ENCODE assay signal across 7 mouse cellular contexts in genomic region chr7:66110636-66111112, GRCm38 (mm10). TPM values are rescaled to one million over a fixed set of nuclear protein-coding genes. Genes with fewer than 3 reads are reported as not detected.
DNase-seq lines count a peak whose midpoint lies in the region; ATAC-seq and TF ChIP-seq lines count a peak whose summit lies in the region.

No protein-coding gene starts in this region.

- H3K9ac ChIP-seq in heart, postnatal 0 days (replicated peaks; ENCODE audit: low read depth, low read length), result peak overlapping the region; percentile 79

- no peak for ATAC-seq in heart, postnatal 0 days (ENCODE audit: insufficient read depth, low read depth)

- H3K36me3 ChIP-seq in heart, postnatal 0 days (replicated peaks; ENCODE audit: control insufficient read depth, insufficient read depth, low read length), result no peaks in the 10 kb centered on the region

- H3K4me3 ChIP-seq in heart, postnatal 0 days (ENCODE audit: low read depth, low read length), result peak overlapping the region; percentile 80

- peaks cover 16% of the 10 kb centered on the region for H3K4me1 ChIP-seq in heart, postnatal 0 days (ENCODE audit: control insufficient read depth, insufficient read depth)

- TF ChIP-seq CTCF in brain, embryonic 14.5 days (IDR thresholded peaks at IDR 0.05; ENCODE audit: borderline replicate concordance, extremely low read depth, insufficient read depth, insufficient read length), result no peak
- TF ChIP-seq CTCF in heart, postnatal 0 days (IDR thresholded peaks at IDR 0.05; ENCODE audit: low read depth), result no peak

- DNase-seq in right cerebral cortex, postnatal 4 days, result peak; percentile 17
- no peak for DNase-seq in right cerebral cortex, postnatal 10 days (ENCODE audit: low spot score in 2 of 2)
- DNase-seq in brain, embryonic 14.5 days (ENCODE audit: low read depth), result peak; percentile 60
- no peak for DNase-seq in heart, postnatal 0 days (ENCODE audit: low spot score)
- peak; percentile 45 for DNase-seq in lung, postnatal 36 days
- DNase-seq in urinary bladder, postnatal 4 days (ENCODE audit: low spot score in 2 of 2), result no peak
- DNase-seq in cerebellum, adult 8-10 months, result no peak

- no peak for TF ChIP-seq POLR2A in brain, embryonic 14.5 days (IDR thresholded peaks at IDR 0.05; ENCODE audit: borderline replicate concordance, extremely low read depth, insufficient read depth, insufficient read length, poor library complexity, severe bottlenecking)

- H3K9me3 ChIP-seq in heart, postnatal 0 days (replicated peaks; ENCODE audit: control insufficient read depth, low read length), result no peaks in the 10 kb centered on the region

- peak overlapping the region; percentile 84 for H3K27ac ChIP-seq in heart, postnatal 0 days (ENCODE audit: low read depth)

- WGBS in heart, postnatal 0 days, result 6% methylated on average over 10 of the region's 10 CpGs

- no peak for TF ChIP-seq EP300 in heart, postnatal 0 days (IDR thresholded peaks at IDR 0.05; ENCODE audit: low read depth)

- no peaks in the 10 kb centered on the region for H3K27me3 ChIP-seq in heart, postnatal 0 days (ENCODE audit: control insufficient read depth, insufficient read depth, low read length)

- peak overlapping the region; percentile 82 for H3K4me2 ChIP-seq in heart, postnatal 0 days (ENCODE audit: low read depth, low read length)

RNA-seq across cellular contexts. Expression of gene Chsy1, which starts 1.4 kb away (rescaled TPM):
- 16.0 and 21.5 TPM in 2 replicates for polyA plus RNA-seq in brain, embryonic 14.5 days (2012; rRNA removed)
- total RNA-seq in heart, postnatal 0 days (2014; rRNA removed; ENCODE audit: low replicate concordance), result 37.8 and 43.4 TPM in 2 replicates
- polyA plus RNA-seq in heart, postnatal 0 days (2015; fragmentation: Nextera tagmentation; extraction: Ambion mirVana), result 8.9 and 9.6 TPM in 2 replicates

RNA-seq across cellular contexts. Expression of gene Selenos, which starts 31.2 kb away (rescaled TPM):
- polyA plus RNA-seq in brain, embryonic 14.5 days (2012; rRNA removed), result 58.5 and 63.8 TPM in 2 replicates
- 30.7 and 41.3 TPM in 2 replicates for total RNA-seq in heart, postnatal 0 days (2014; rRNA removed; ENCODE audit: low replicate concordance)
- 66.3 and 70.5 TPM in 2 replicates for polyA plus RNA-seq in heart, postnatal 0 days (2015; fragmentation: Nextera tagmentation; extraction: Ambion mirVana)

RNA-seq across cellular contexts. Expression of gene Snrpa1, which starts 51.9 kb away (rescaled TPM):
- polyA plus RNA-seq in brain, embryonic 14.5 days (2012; rRNA removed), result 60.4 and 72.7 TPM in 2 replicates
- total RNA-seq in heart, postnatal 0 days (2014; rRNA removed; ENCODE audit: low replicate concordance), result 18.0 and 30.8 TPM in 2 replicates
- 58.9 and 62.1 TPM in 2 replicates for polyA plus RNA-seq in heart, postnatal 0 days (2015; fragmentation: Nextera tagmentation; extraction: Ambion mirVana)

Comparison
In these comparisons a context has a peak if more than half of its experiments do, and no peak if none do; other contexts are left out.
1. DNase-seq: peak in right cerebral cortex, postnatal 4 days (single experiment), brain, embryonic 14.5 days (single experiment) and lung, postnatal 36 days (single experiment); none in right cerebral cortex, postnatal 10 days (0 of 2), heart, postnatal 0 days (single experiment), urinary bladder, postnatal 4 days (0 of 2) and cerebellum, adult 8-10 months (single experiment).